Mouse (Mus musculus) MEL (cell line): Measurements from ENCODE around the gene Plcb4.

ENCODE experiments used
- BHLHE40 ChIP-seq: IDR thresholded peaks from 2 replicates; pipeline ENCODE4 v1.6.1; 2012; ENCODE audit warnings: low read depth, mild to moderate bottlenecking, inconsistent platforms, low read length, improper control_type of control experiment, borderline replicate concordance
- E2F4 ChIP-seq: IDR thresholded peaks from 2 replicates; pipeline ENCODE4 v1.6.1; 2011; ENCODE audit warnings: low read depth, low read length, improper control_type of control experiment, borderline replicate concordance
- MAFK ChIP-seq: IDR thresholded peaks from 2 replicates; pipeline ENCODE4 v1.6.1; 2011; ENCODE audit warnings: low read depth, mild to moderate bottlenecking, low read length, improper control_type of control experiment, borderline replicate concordance
- MAZ ChIP-seq: IDR thresholded peaks from 2 replicates; pipeline ENCODE4 v1.6.1; 2012; ENCODE audit warnings: low read depth, mild to moderate bottlenecking, inconsistent platforms, low read length, improper control_type of control experiment
- POLR2A ChIP-seq, 2 experiments: IDR thresholded peaks; 2 replicates each; pipeline ENCODE4 v1.6.1; 2011 to 2012; ENCODE audit warnings: low read length in 2 of 2, mild to moderate bottlenecking in 2 of 2, control low read depth in 1 of 2, improper control_type of control experiment in 1 of 2, low read depth in 1 of 2, moderate library complexity in 1 of 2; ENCODE audit not compliant: control insufficient read depth in 1 of 2, insufficient read depth in 1 of 2, poor library complexity in 1 of 2
- SMC3 ChIP-seq: IDR thresholded peaks from 2 replicates; pipeline ENCODE4 v1.6.1; 2011; ENCODE audit warnings: low read depth, low read length, improper control_type of control experiment

GRCm38 (mm10) chr2:135854059-135854458, 195.2 kb downstream of the Plcb4 start:
- TF ChIP-seq MAFK (no peak), POLR2A (IDR thresholded peaks at IDR 0.05; ENCODE audit: control insufficient read depth in 1 of 2, insufficient read depth in 1 of 2, low read depth in 1 of 2, low read length in 2 of 2, poor library complexity in 1 of 2) (no peak), MAZ (no peak), E2F4 (no peak), BHLHE40 (no peak), SMC3 (no peak)
